Mouse (Mus musculus): ENCODE results near the gene Apobec1.
"Not testable (repeated sequence)": the region's sequence is repeated elsewhere in the genome, so short reads cannot be mapped to it uniquely, and the experiment has no call there.

The Apobec1 gene

GRCm38 (mm10) chr6:122562463-122562862 is 39.8 kb downstream of the Apobec1 start:
- DNase-seq (ENCODE audit: extremely low spot score, low read depth, low spot score): peak; percentile 81

- no peak for DNase-seq (ENCODE audit: extremely low spot score, low read depth, low spot score)
These were observed 41.2 kb downstream of the Apobec1 start for GRCm38 (mm10) chr6:122561005-122561404.

- peak; percentile 89 for DNase-seq (ENCODE audit: extremely low spot score, low read depth, low spot score)
These were observed 41.8 kb downstream of the Apobec1 start for GRCm38 (mm10) chr6:122560427-122560826.

- DNase-seq (ENCODE audit: extremely low spot score, low read depth, low spot score): no peak
These were observed 45.2 kb downstream of the Apobec1 start for GRCm38 (mm10) chr6:122556959-122557561.

- DNase-seq (ENCODE audit: extremely low spot score, low read depth, low spot score): no peak
These were observed 47.0 kb downstream of the Apobec1 start for GRCm38 (mm10) chr6:122555266-122555665.

- no peak for DNase-seq (ENCODE audit: extremely low spot score, low read depth, low spot score)
These were observed 48.1 kb downstream of the Apobec1 start for GRCm38 (mm10) chr6:122554102-122554501.

GRCm38 (mm10) chr6:122553606-122554005 is 48.6 kb downstream of the Apobec1 start, which contains the start of gene Aicda:
Gene Aicda, plus strand, starts transcription at chr6:122553801.
- no peak for DNase-seq (ENCODE audit: extremely low spot score, low read depth, low spot score)

- DNase-seq (ENCODE audit: extremely low spot score, low read depth, low spot score): no peak
These were observed 56.3 kb downstream of the Apobec1 start for GRCm38 (mm10) chr6:122545948-122546347.

- no peak for DNase-seq (ENCODE audit: extremely low spot score, low read depth, low spot score)
These were observed 56.9 kb downstream of the Apobec1 start for GRCm38 (mm10) chr6:122545289-122545882.

GRCm38 (mm10) chr6:122544672-122545071 is 57.6 kb downstream of the Apobec1 start:
- no peak for DNase-seq (ENCODE audit: extremely low spot score, low read depth, low spot score)

- DNase-seq (ENCODE audit: extremely low spot score, low read depth, low spot score): no peak
These were observed 58.7 kb downstream of the Apobec1 start for GRCm38 (mm10) chr6:122543574-122543973.

- DNase-seq (ENCODE audit: extremely low spot score, low read depth, low spot score): not testable (repeated sequence)
These were observed 59.8 kb downstream of the Apobec1 start for GRCm38 (mm10) chr6:122542459-122542858.

- DNase-seq (ENCODE audit: extremely low spot score, low read depth, low spot score): no peak
These were observed 62.7 kb downstream of the Apobec1 start for GRCm38 (mm10) chr6:122539564-122539963.

- DNase-seq (ENCODE audit: extremely low spot score, low read depth, low spot score): no peak
These were observed 68.2 kb downstream of the Apobec1 start for GRCm38 (mm10) chr6:122534032-122534431.

- DNase-seq (ENCODE audit: extremely low spot score, low read depth, low spot score): no peak
These were observed 69.4 kb downstream of the Apobec1 start for GRCm38 (mm10) chr6:122532883-122533302.

GRCm38 (mm10) chr6:122531466-122532174 is 70.6 kb downstream of the Apobec1 start:
- DNase-seq (ENCODE audit: extremely low spot score, low read depth, low spot score): no peak

- no peak for DNase-seq (ENCODE audit: extremely low spot score, low read depth, low spot score)
These were observed 74.1 kb downstream of the Apobec1 start for GRCm38 (mm10) chr6:122528136-122528535.
